Mouse (Mus musculus) hindbrain, embryonic 11.5 days (tissue): ENCODE results near the gene Slc25a42. TPM values are rescaled to one million over a fixed set of nuclear protein-coding genes. Genes with fewer than 3 reads are reported as not detected.

Experiments
- ATAC-seq: fragments of 200-750 bp; cut with Nextera tagmentation; 2 replicates; pipeline ENCODE4 v1.8.0; 2017; ENCODE audit warnings: mild to moderate bottlenecking, moderate TSS enrichment, moderate library complexity; ENCODE audit not compliant: low FRiP score
- DNase-seq: peaks from one replicate; pipeline ENCODE4 v3.0.0-alpha.2; 2015; ENCODE audit warnings: low spot score
- H3K27ac ChIP-seq: fragments of 300-500 bp; sonication (generic); 2 replicates; pipeline ENCODE4 v1.5.1; 2014; ENCODE audit warnings: mild to moderate bottlenecking, low read depth, low read length
- H3K27me3 ChIP-seq: fragments of 300-500 bp; sonication (generic); 2 replicates; pipeline ENCODE4 v1.6.1; 2014; ENCODE audit warnings: mild to moderate bottlenecking, low read length, moderate library complexity, mixed read lengths; ENCODE audit not compliant: control insufficient read depth, insufficient read depth
- H3K36me3 ChIP-seq: fragments of 300-500 bp; sonication (generic); 2 replicates; pipeline ENCODE4 v1.6.1; 2014; ENCODE audit warnings: mild to moderate bottlenecking, low read length, moderate library complexity, mixed read lengths; ENCODE audit not compliant: control insufficient read depth, insufficient read depth
- H3K4me1 ChIP-seq: fragments of 300-500 bp; sonication (generic); replicated peaks from 2 replicates; pipeline ENCODE4 v1.6.1; 2014; ENCODE audit warnings: low read length, mixed read lengths; ENCODE audit not compliant: control insufficient read depth, insufficient read depth
- H3K4me2 ChIP-seq: fragments of 300-500 bp; sonication (generic); replicated peaks from 2 replicates; pipeline ENCODE4 v1.6.1; 2014; ENCODE audit warnings: mild to moderate bottlenecking, low read depth, low read length
- H3K4me3 ChIP-seq: fragments of 300-500 bp; sonication (generic); 2 replicates; pipeline ENCODE4 v1.5.1; 2014; ENCODE audit warnings: low read depth, low read length
- H3K9ac ChIP-seq: fragments of 300-500 bp; sonication (generic); 2 replicates; pipeline ENCODE4 v1.6.1; 2014; ENCODE audit warnings: low read depth, low read length
- H3K9me3 ChIP-seq: fragments of 300-500 bp; sonication (generic); 2 replicates; pipeline ENCODE4 v1.6.1; 2016; ENCODE audit warnings: low read length; ENCODE audit not compliant: control insufficient read depth
- WGBS: fragments of 180-500 bp; shearing (Covaris S2); extraction: QIAGEN DNeasy Blood & Tissue Kit; methylation state at CpG from one replicate; pipeline ENCODE4 v1.1.7; 2014; 5-methylcytosine and 5-hydroxymethylcytosine counted together
- polyA plus RNA-seq: library from polyadenylated mRNA; unstranded; fragments of >200 nt; fragmentation: Nextera tagmentation; extraction: Ambion mirVana; gene quantifications from 2 replicates; pipeline ENCODE4 v1.2.1, GENCODE M21; 2014

The Slc25a42 gene
- polyA plus RNA-seq, 1 experiment from 2014 or later: 2.0 TPM

GRCm38 (mm10) chr8:70237842-70238241 is 25.7 kb upstream of the Slc25a42 start:
- no peaks in the 10 kb centered on the region for H3K9me3 ChIP-seq
- H3K27me3 ChIP-seq: no peaks in the 10 kb centered on the region
- H3K27ac ChIP-seq: no peak overlapping the region
- DNase-seq (no peak), ATAC-seq (no peak)
- 96% methylated on average over 2 of the region's 2 CpGs for WGBS
- H3K9ac ChIP-seq: no peak overlapping the region
- no peak overlapping the region for H3K4me3 ChIP-seq
- peaks cover 13% of the 10 kb centered on the region; the same call in 1 of the 2 replicates for H3K36me3 ChIP-seq
- no peaks in the 10 kb centered on the region for H3K4me1 ChIP-seq
- H3K4me2 ChIP-seq: no peak overlapping the region

GRCm38 (mm10) chr8:70234781-70235128 is 22.6 kb upstream of the Slc25a42 start:
- Histone ChIP-seq H3K4me3 (peak overlapping the region; percentile 81), H3K9me3 (no peaks in the 10 kb centered on the region), H3K27ac (peak overlapping the region; percentile 87), H3K27me3 (no peaks in the 10 kb centered on the region), H3K4me1 (no peaks in the 10 kb centered on the region), H3K4me2 (peak overlapping the region; percentile 93), H3K9ac (peak overlapping the region; percentile 92), H3K36me3 (0 out of 2 replicates have a peak, but pooled peaks cover 6% of the 10 kb centered on the region)
- DNase-seq: no peak
- WGBS: under 1% methylated on average over 15 of the region's 15 CpGs
- ATAC-seq: no peak

- H3K4me3 ChIP-seq: peak within 1 kb of the TSS; percentile 81
- H3K27me3 ChIP-seq: no peaks in the 10 kb centered on the region
- DNase-seq: peak; percentile 98
- H3K27ac ChIP-seq: peak within 1 kb of the TSS; percentile 87
- peak within 1 kb of the TSS; percentile 92 for H3K9ac ChIP-seq
- H3K9me3 ChIP-seq: no peaks in the 10 kb centered on the region
- WGBS: under 1% methylated on average over 61 of the region's 67 CpGs
- peak within 1 kb of the TSS; percentile 93 for H3K4me2 ChIP-seq
- H3K36me3 ChIP-seq: 0 out of 2 replicates have a peak, but pooled peaks cover 6% of the 10 kb centered on the region
- ATAC-seq: peak; percentile 96
- H3K4me1 ChIP-seq: no peaks in the 10 kb centered on the region
These were observed 22.1 kb upstream of the Slc25a42 start, which contains the start of the genes Sugp2 and Armc6 for GRCm38 (mm10) chr8:70234080-70234780. Sugp2 (plus strand) TSS chr8:70234226. Armc6 (minus strand) TSS chr8:70234466.

- 0 out of 2 replicates have a peak, but pooled peaks cover 6% of the 10 kb centered on the region for H3K36me3 ChIP-seq
- no peak overlapping the region for H3K27ac ChIP-seq
- no peak for DNase-seq
- H3K4me1 ChIP-seq: no peaks in the 10 kb centered on the region
- peak; percentile 41 for ATAC-seq
- WGBS: 6% methylated on average over 13 of the region's 13 CpGs
- H3K9ac ChIP-seq: peak overlapping the region; percentile 92
- H3K4me3 ChIP-seq: peak overlapping the region; percentile 81
- H3K27me3 ChIP-seq: no peaks in the 10 kb centered on the region
- peak overlapping the region; percentile 93 for H3K4me2 ChIP-seq
- no peaks in the 10 kb centered on the region for H3K9me3 ChIP-seq
These were observed 21.5 kb upstream of the Slc25a42 start for GRCm38 (mm10) chr8:70233606-70234005.

- no peak overlapping the region for H3K4me2 ChIP-seq
- ATAC-seq (no peak), DNase-seq (no peak)
- H3K36me3 ChIP-seq: no peaks in the 10 kb centered on the region; the same call in 1 of the 2 replicates
- H3K27ac ChIP-seq: no peak overlapping the region
- H3K4me1 ChIP-seq: no peaks in the 10 kb centered on the region
- H3K4me3 ChIP-seq: no peak overlapping the region
- WGBS: 88% methylated on average over 9 of the region's 9 CpGs
- no peaks in the 10 kb centered on the region for H3K9me3 ChIP-seq
- no peaks in the 10 kb centered on the region for H3K27me3 ChIP-seq
- no peak overlapping the region for H3K9ac ChIP-seq
These were observed 18.7 kb upstream of the Slc25a42 start for GRCm38 (mm10) chr8:70230837-70231236.

GRCm38 (mm10) chr8:70227997-70228396 is 15.9 kb upstream of the Slc25a42 start:
- ATAC-seq: 0 out of 2 replicates have a peak, but pooled peaks have one; percentile 19
- H3K36me3 ChIP-seq: no peaks in the 10 kb centered on the region; the same call in 1 of the 2 replicates
- WGBS: 24% methylated on average over 4 of the region's 4 CpGs

GRCm38 (mm10) chr8:70223341-70223740 is 11.2 kb upstream of the Slc25a42 start:
- WGBS: 53% methylated on average over 6 of the region's 6 CpGs

More at GRCm38 (mm10) chr8:70227997-70228396, 15.9 kb upstream of the Slc25a42 start:
- no peak overlapping the region for H3K4me3 ChIP-seq
- no peak overlapping the region for H3K4me2 ChIP-seq
- H3K4me1 ChIP-seq: no peaks in the 10 kb centered on the region
- no peak overlapping the region for H3K27ac ChIP-seq
- DNase-seq: peak; percentile 35
- no peaks in the 10 kb centered on the region for H3K27me3 ChIP-seq
- H3K9ac ChIP-seq: no peak overlapping the region
- no peaks in the 10 kb centered on the region for H3K9me3 ChIP-seq

GRCm38 (mm10) chr8:70222041-70222440 is 9.9 kb upstream of the Slc25a42 start:
- no peaks in the 10 kb centered on the region for H3K4me1 ChIP-seq
- no peak for ATAC-seq
- H3K9me3 ChIP-seq: no peaks in the 10 kb centered on the region
- H3K4me2 ChIP-seq: no peak overlapping the region
- no peaks in the 10 kb centered on the region for H3K36me3 ChIP-seq
- WGBS: 95% methylated on average over 12 of the region's 12 CpGs
- H3K9ac ChIP-seq: no peak overlapping the region
- no peaks in the 10 kb centered on the region for H3K27me3 ChIP-seq
- H3K27ac ChIP-seq: no peak overlapping the region
- DNase-seq: no peak
- no peak overlapping the region for H3K4me3 ChIP-seq

More at GRCm38 (mm10) chr8:70223341-70223740, 11.2 kb upstream of the Slc25a42 start:
- no peak overlapping the region for H3K4me3 ChIP-seq
- H3K27me3 ChIP-seq: no peaks in the 10 kb centered on the region
- no peak overlapping the region for H3K27ac ChIP-seq
- DNase-seq (peak; percentile 27), ATAC-seq (no peak)
- no peaks in the 10 kb centered on the region for H3K4me1 ChIP-seq
- no peak overlapping the region for H3K9ac ChIP-seq
- no peaks in the 10 kb centered on the region for H3K9me3 ChIP-seq
- no peak overlapping the region for H3K4me2 ChIP-seq
- H3K36me3 ChIP-seq: no peaks in the 10 kb centered on the region; the same call in 1 of the 2 replicates

GRCm38 (mm10) chr8:70220911-70221310 is 8.8 kb upstream of the Slc25a42 start:
- no peak overlapping the region for H3K9ac ChIP-seq
- H3K9me3 ChIP-seq: no peaks in the 10 kb centered on the region
- no peak overlapping the region for H3K4me2 ChIP-seq
- ATAC-seq (no peak), DNase-seq (no peak)
- H3K4me1 ChIP-seq: no peaks in the 10 kb centered on the region
- 96% methylated on average over 3 of the region's 3 CpGs for WGBS
- H3K4me3 ChIP-seq: no peak overlapping the region
- H3K36me3 ChIP-seq: no peaks in the 10 kb centered on the region
- no peaks in the 10 kb centered on the region for H3K27me3 ChIP-seq
- H3K27ac ChIP-seq: no peak overlapping the region
